Mouse (Mus musculus) neural tube, embryonic 14.5 days (tissue): ENCODE data around the gene Dnajc7. TPM values are rescaled to one million over a fixed set of nuclear protein-coding genes. Genes with fewer than 3 reads are reported as not detected.

Experiments
- ATAC-seq: fragments of 200-750 bp; cut with Nextera tagmentation; 2 replicates; pipeline ENCODE4 v1.8.0; 2017; ENCODE audit warnings: low read depth, mild to moderate bottlenecking, moderate TSS enrichment, moderate library complexity
- H3K27ac ChIP-seq: fragments of 300-500 bp; sonication (generic); 2 replicates; pipeline ENCODE4 v1.5.1; 2014; ENCODE audit warnings: low read depth, mild to moderate bottlenecking, control low read depth, low read length, moderate library complexity, mixed read lengths
- H3K27me3 ChIP-seq: fragments of 300-500 bp; sonication (generic); 2 replicates; pipeline ENCODE4 v1.6.1; 2014; ENCODE audit warnings: low read length; ENCODE audit not compliant: control insufficient read depth, insufficient read depth
- H3K36me3 ChIP-seq: fragments of 300-500 bp; sonication (generic); 2 replicates; pipeline ENCODE4 v1.6.1; 2014; ENCODE audit warnings: low read length, mixed read lengths; ENCODE audit not compliant: control insufficient read depth, insufficient read depth
- H3K4me1 ChIP-seq: fragments of 300-500 bp; sonication (generic); 2 replicates; pipeline ENCODE4 v1.6.1; 2014; ENCODE audit warnings: low read length; ENCODE audit not compliant: control insufficient read depth, insufficient read depth
- H3K4me2 ChIP-seq: fragments of 300-500 bp; sonication (generic); 2 replicates; pipeline ENCODE4 v1.6.1; 2014; ENCODE audit warnings: mild to moderate bottlenecking, low read depth, low read length, control low read depth
- H3K4me3 ChIP-seq: fragments of 300-500 bp; sonication (generic); 2 replicates; pipeline ENCODE4 v1.5.1; 2014; ENCODE audit warnings: low read depth, low read length, control low read depth, mixed read lengths
- H3K9ac ChIP-seq: fragments of 300-500 bp; sonication (generic); replicated peaks from 2 replicates; pipeline ENCODE4 v1.6.1; 2014; ENCODE audit warnings: low read depth, mild to moderate bottlenecking, control low read depth, low read length, mixed read lengths
- H3K9me3 ChIP-seq: fragments of 300-500 bp; sonication (generic); 2 replicates; pipeline ENCODE4 v1.6.1; 2016; ENCODE audit warnings: low read length; ENCODE audit not compliant: control insufficient read depth
- WGBS: fragments of 180-500 bp; shearing (Covaris S2); extraction: QIAGEN DNeasy Blood & Tissue Kit; methylation state at CpG from one replicate; pipeline ENCODE4 v1.1.7; 2014; 5-methylcytosine and 5-hydroxymethylcytosine counted together
- polyA plus RNA-seq: library from polyadenylated mRNA; unstranded; fragments of >200 nt; fragmentation: Nextera tagmentation; extraction: Ambion mirVana; gene quantifications from 2 replicates; pipeline ENCODE4 v1.2.1, GENCODE M21; 2014

Dnajc7 gene
- polyA plus RNA-seq, 1 experiment from 2014 or later = 109 TPM

- no peak for ATAC-seq
- H3K27ac ChIP-seq = no peak overlapping the region
- no peak overlapping the region for H3K9ac ChIP-seq
- WGBS = 67% methylated on average over 9 of the region's 9 CpGs
- H3K4me3 ChIP-seq = no peak overlapping the region
- no peaks in the 10 kb centered on the region for H3K27me3 ChIP-seq
- no peaks in the 10 kb centered on the region for H3K9me3 ChIP-seq
- H3K36me3 ChIP-seq = no peaks in the 10 kb centered on the region
- no peak overlapping the region for H3K4me2 ChIP-seq
- peaks cover 6% of the 10 kb centered on the region; the same call in 1 of the 2 replicates for H3K4me1 ChIP-seq
Measured at GRCm38 (mm10) chr11:100569789-100570188, 50.2 kb downstream of the Dnajc7 start.

- no peak for ATAC-seq
- Histone ChIP-seq H3K4me2 (no peak overlapping the region), H3K27ac (no peak overlapping the region), H3K9me3 (no peaks in the 10 kb centered on the region), H3K9ac (no peak overlapping the region), H3K27me3 (no peaks in the 10 kb centered on the region), H3K36me3 (no peaks in the 10 kb centered on the region), H3K4me3 (no peak overlapping the region), H3K4me1 (peaks cover 6% of the 10 kb centered on the region; the same call in 1 of the 2 replicates)
- 90% methylated on average over 8 of the region's 8 CpGs for WGBS
Measured at GRCm38 (mm10) chr11:100568692-100569091, 51.3 kb downstream of the Dnajc7 start.

- H3K9ac ChIP-seq = no peak overlapping the region
- H3K36me3 ChIP-seq = no peaks in the 10 kb centered on the region
- 54% methylated on average over 9 of the region's 9 CpGs for WGBS
- H3K9me3 ChIP-seq = no peaks in the 10 kb centered on the region
- H3K27me3 ChIP-seq = no peaks in the 10 kb centered on the region
- H3K27ac ChIP-seq = no peak overlapping the region
- peaks cover 6% of the 10 kb centered on the region; the same call in 1 of the 2 replicates for H3K4me1 ChIP-seq
- H3K4me2 ChIP-seq = no peak overlapping the region
- no peak for ATAC-seq
- no peak overlapping the region for H3K4me3 ChIP-seq
Measured at GRCm38 (mm10) chr11:100567815-100568245, 52.1 kb downstream of the Dnajc7 start.

- Histone ChIP-seq H3K4me1 (peaks cover 6% of the 10 kb centered on the region; the same call in 1 of the 2 replicates), H3K27ac (no peak overlapping the region), H3K4me3 (no peak overlapping the region), H3K4me2 (no peak overlapping the region), H3K27me3 (no peaks in the 10 kb centered on the region), H3K36me3 (no peaks in the 10 kb centered on the region), H3K9me3 (no peaks in the 10 kb centered on the region), H3K9ac (no peak overlapping the region)
- 78% methylated on average over 5 of the region's 5 CpGs for WGBS
- ATAC-seq = no peak
Measured at GRCm38 (mm10) chr11:100567229-100567628, 52.7 kb downstream of the Dnajc7 start.

GRCm38 (mm10) chr11:100564703-100565102, 55.3 kb downstream of the Dnajc7 start:
- no peak overlapping the region for H3K9ac ChIP-seq
- H3K27me3 ChIP-seq = no peaks in the 10 kb centered on the region
- H3K4me2 ChIP-seq = no peak overlapping the region
- no peak overlapping the region for H3K4me3 ChIP-seq
- no peaks in the 10 kb centered on the region for H3K36me3 ChIP-seq
- H3K27ac ChIP-seq = no peak overlapping the region
- no peak for ATAC-seq
- H3K9me3 ChIP-seq = no peaks in the 10 kb centered on the region
- H3K4me1 ChIP-seq = no peaks in the 10 kb centered on the region
- WGBS = 91% methylated on average over 6 of the region's 6 CpGs

GRCm38 (mm10) chr11:100564297-100564696, 55.7 kb downstream of the Dnajc7 start:
- no peaks in the 10 kb centered on the region for H3K4me1 ChIP-seq
- H3K27me3 ChIP-seq = no peaks in the 10 kb centered on the region
- ATAC-seq = no peak
- no peaks in the 10 kb centered on the region for H3K36me3 ChIP-seq
- H3K9ac ChIP-seq = no peak overlapping the region
- WGBS = 81% methylated on average over 15 of the region's 15 CpGs
- H3K9me3 ChIP-seq = no peaks in the 10 kb centered on the region
- no peak overlapping the region for H3K4me2 ChIP-seq
- H3K27ac ChIP-seq = no peak overlapping the region
- no peak overlapping the region for H3K4me3 ChIP-seq

- WGBS = 72% methylated on average over 5 of the region's 5 CpGs
Measured at GRCm38 (mm10) chr11:100561748-100562147, 58.2 kb downstream of the Dnajc7 start.

GRCm38 (mm10) chr11:100559476-100559875, 60.5 kb downstream of the Dnajc7 start:
- Histone ChIP-seq H3K9ac (no peak overlapping the region), H3K4me1 (no peaks in the 10 kb centered on the region), H3K27ac (no peak overlapping the region), H3K36me3 (no peaks in the 10 kb centered on the region), H3K27me3 (no peaks in the 10 kb centered on the region), H3K9me3 (no peaks in the 10 kb centered on the region), H3K4me3 (no peak overlapping the region), H3K4me2 (no peak overlapping the region)
- WGBS = 53% methylated on average over 7 of the region's 7 CpGs
- no peak for ATAC-seq

More at GRCm38 (mm10) chr11:100561748-100562147, 58.2 kb downstream of the Dnajc7 start:
- no peaks in the 10 kb centered on the region for H3K4me1 ChIP-seq
- no peaks in the 10 kb centered on the region for H3K27me3 ChIP-seq
- no peak for ATAC-seq
- H3K27ac ChIP-seq = no peak overlapping the region
- H3K9me3 ChIP-seq = no peaks in the 10 kb centered on the region
- no peak overlapping the region for H3K4me3 ChIP-seq
- no peak overlapping the region for H3K4me2 ChIP-seq
- no peak overlapping the region for H3K9ac ChIP-seq
- H3K36me3 ChIP-seq = no peaks in the 10 kb centered on the region

- H3K4me3 ChIP-seq = no peak overlapping the region
- no peaks in the 10 kb centered on the region for H3K27me3 ChIP-seq
- no peaks in the 10 kb centered on the region for H3K9me3 ChIP-seq
- H3K4me1 ChIP-seq = no peaks in the 10 kb centered on the region
- H3K36me3 ChIP-seq = no peaks in the 10 kb centered on the region
- no peak for ATAC-seq
- 75% methylated on average over 3 of the region's 3 CpGs for WGBS
- H3K9ac ChIP-seq = no peak overlapping the region
- H3K4me2 ChIP-seq = no peak overlapping the region
- no peak overlapping the region for H3K27ac ChIP-seq
Measured at GRCm38 (mm10) chr11:100557563-100557962, 62.4 kb downstream of the Dnajc7 start.
